Mouse (Mus musculus) G1E (cell line): ENCODE results near the gene Tmem35b.

Experiments
- CTCF ChIP-seq: IDR thresholded peaks from 2 replicates; pipeline ENCODE4 v1.5.1; 2012; ENCODE audit warnings: low read depth, low read length, inconsistent platforms, mixed read lengths
- GATA1 ChIP-seq: IDR thresholded peaks from 2 replicates; pipeline ENCODE4 v1.6.1; 2012; ENCODE audit warnings: borderline replicate concordance, low read length, inconsistent platforms, mixed read lengths
- POLR2AphosphoS5 ChIP-seq: IDR thresholded peaks from 2 replicates; pipeline ENCODE4 v1.6.1; 2012; ENCODE audit warnings: low read depth, low read length, inconsistent platforms; ENCODE audit not compliant: insufficient replicate concordance
- TAL1 ChIP-seq: conservative IDR thresholded peaks from 2 replicates; pipeline ENCODE4 v1.6.1; 2012; ENCODE audit warnings: low read depth, low read length, inconsistent platforms, mixed read lengths

GRCm38 (mm10) chr4:127074915-127075314 is 48.6 kb upstream of the Tmem35b start:
- TF ChIP-seq CTCF (no peak), GATA1 (no peak), TAL1 (no peak), POLR2AphosphoS5 (no peak)
